Mouse (Mus musculus) lung, postnatal 0 days (tissue): ENCODE data around the gene Plekhm3. TPM values are rescaled to one million over a fixed set of nuclear protein-coding genes. Genes with fewer than 3 reads are reported as not detected.

Source experiments
- ATAC-seq: fragments of 200-750 bp; cut with Nextera tagmentation; 2 replicates; pipeline ENCODE4 v1.8.0; 2017; ENCODE audit warnings: moderate library complexity
- DNase-seq: peaks from one replicate; pipeline ENCODE4 v3.0.0-alpha.2; 2016; ENCODE audit warnings: low spot score
- H3K27ac ChIP-seq: fragments of 300-500 bp; sonication (generic); 2 replicates; pipeline ENCODE4 v1.5.1; 2014; ENCODE audit warnings: antibody characterized with exemption, mild to moderate bottlenecking, low read length, mixed read lengths
- H3K27me3 ChIP-seq: fragments of 300-500 bp; sonication (generic); replicated peaks from 2 replicates; pipeline ENCODE4 v1.6.1; 2014; ENCODE audit warnings: low read length, mixed read lengths; ENCODE audit not compliant: insufficient read depth
- H3K36me3 ChIP-seq: fragments of 300-500 bp; sonication (generic); 2 replicates; pipeline ENCODE4 v1.6.1; 2014; ENCODE audit warnings: low read length, mixed read lengths; ENCODE audit not compliant: insufficient read depth
- H3K4me1 ChIP-seq: fragments of 300-500 bp; sonication (generic); 2 replicates; pipeline ENCODE4 v1.6.1; 2014; ENCODE audit warnings: antibody characterized with exemption, low read depth, low read length, mixed read lengths; ENCODE audit not compliant: insufficient read depth
- H3K4me2 ChIP-seq: fragments of 300-500 bp; sonication (generic); replicated peaks from 2 replicates; pipeline ENCODE4 v1.6.1; 2014; ENCODE audit warnings: low read depth, mild to moderate bottlenecking, low read length, moderate library complexity, mixed read lengths
- H3K4me3 ChIP-seq: fragments of 300-500 bp; sonication (generic); 2 replicates; pipeline ENCODE4 v1.5.1; 2014; ENCODE audit warnings: low read depth, low read length
- H3K9ac ChIP-seq: fragments of 300-500 bp; sonication (generic); replicated peaks from 2 replicates; pipeline ENCODE4 v1.6.1; 2014; ENCODE audit warnings: low read depth, mild to moderate bottlenecking
- H3K9me3 ChIP-seq: fragments of 300-500 bp; sonication (generic); 2 replicates; pipeline ENCODE4 v1.6.1; 2016; ENCODE audit warnings: low read length, mixed read lengths
- CTCF ChIP-seq: IDR thresholded peaks from 2 replicates; pipeline ENCODE4 v1.5.1; 2016; ENCODE audit warnings: antibody characterized with exemption, mild to moderate bottlenecking
- EP300 ChIP-seq: IDR thresholded peaks from 2 replicates; pipeline ENCODE4 v1.6.1; 2016; ENCODE audit warnings: antibody characterized with exemption, mild to moderate bottlenecking, control low read depth
- WGBS: fragments of 180-500 bp; shearing (Covaris S2); extraction: QIAGEN DNeasy Blood & Tissue Kit; methylation state at CpG from one replicate; pipeline ENCODE4 v1.1.7; 2014; 5-methylcytosine and 5-hydroxymethylcytosine counted together
- polyA plus RNA-seq: library from polyadenylated mRNA; unstranded; fragments of >200 nt; fragmentation: Nextera tagmentation; extraction: Ambion mirVana; gene quantifications from 2 replicates; pipeline ENCODE4 v1.2.1, GENCODE M21; 2015

Plekhm3 gene
- polyA plus RNA-seq, 1 experiment from 2014 or later = 4.7 TPM

- H3K4me2 ChIP-seq = no peak overlapping the region
- 0 out of 2 replicates have a peak, but pooled peaks cover 9% of the 10 kb centered on the region for H3K36me3 ChIP-seq
- 46% methylated on average over 11 of the region's 11 CpGs for WGBS
- H3K27ac ChIP-seq = no peak overlapping the region
- peak; percentile 56 for DNase-seq
- peaks cover 2% of the 10 kb centered on the region; the same call in 1 of the 2 replicates for H3K4me1 ChIP-seq
- no peak overlapping the region for H3K9ac ChIP-seq
- TF ChIP-seq EP300 (no peak), CTCF (no peak)
- ATAC-seq = peak; percentile 33; the same call in 1 of the 2 replicates
- no peaks in the 10 kb centered on the region for H3K9me3 ChIP-seq
- no peak overlapping the region for H3K4me3 ChIP-seq
- H3K27me3 ChIP-seq = no peaks in the 10 kb centered on the region
Observed at GRCm38 (mm10) chr1:64792521-64793233, 163.9 kb downstream of the Plekhm3 start.

GRCm38 (mm10) chr1:64791826-64792225, 164.8 kb downstream of the Plekhm3 start:
- H3K36me3 ChIP-seq = 0 out of 2 replicates have a peak, but pooled peaks cover 9% of the 10 kb centered on the region
- no peak overlapping the region for H3K9ac ChIP-seq
- H3K9me3 ChIP-seq = no peaks in the 10 kb centered on the region
- DNase-seq = no peak
- peaks cover 2% of the 10 kb centered on the region; the same call in 1 of the 2 replicates for H3K4me1 ChIP-seq
- H3K4me3 ChIP-seq = no peak overlapping the region
- H3K4me2 ChIP-seq = no peak overlapping the region
- H3K27ac ChIP-seq = no peak overlapping the region
- no peak for ATAC-seq
- TF ChIP-seq EP300 (no peak), CTCF (no peak)
- WGBS = 33% methylated on average over 6 of the region's 6 CpGs
- H3K27me3 ChIP-seq = no peaks in the 10 kb centered on the region

GRCm38 (mm10) chr1:64790806-64791790, 165.5 kb downstream of the Plekhm3 start:
- Histone ChIP-seq H3K4me2 (no peak overlapping the region), H3K36me3 (0 out of 2 replicates have a peak, but pooled peaks cover 9% of the 10 kb centered on the region), H3K9ac (no peak overlapping the region), H3K27me3 (no peaks in the 10 kb centered on the region), H3K27ac (no peak overlapping the region), H3K9me3 (no peaks in the 10 kb centered on the region), H3K4me1 (peaks cover 2% of the 10 kb centered on the region; the same call in 1 of the 2 replicates), H3K4me3 (no peak overlapping the region)
- WGBS = 42% methylated on average over 9 of the region's 9 CpGs
- DNase-seq (no peak), ATAC-seq (no peak)
- TF ChIP-seq EP300 = no peak
- no peak for TF ChIP-seq CTCF

GRCm38 (mm10) chr1:64787701-64788515, 168.7 kb downstream of the Plekhm3 start:
- Histone ChIP-seq H3K4me1 (no peaks in the 10 kb centered on the region; the same call in 1 of the 2 replicates), H3K36me3 (no peaks in the 10 kb centered on the region), H3K27me3 (no peaks in the 10 kb centered on the region), H3K4me2 (no peak overlapping the region), H3K9me3 (no peaks in the 10 kb centered on the region), H3K4me3 (no peak overlapping the region), H3K9ac (no peak overlapping the region), H3K27ac (no peak overlapping the region)
- no peak for DNase-seq
- 44% methylated on average over 6 of the region's 6 CpGs for WGBS
- ATAC-seq = peak; percentile 46; the same call in 1 of the 2 replicates
- TF ChIP-seq EP300 (no peak), CTCF (no peak)

GRCm38 (mm10) chr1:64779863-64780262, 176.8 kb downstream of the Plekhm3 start:
- H3K9me3 ChIP-seq = no peaks in the 10 kb centered on the region
- H3K9ac ChIP-seq = no peak overlapping the region
- no peaks in the 10 kb centered on the region for H3K4me1 ChIP-seq
- TF ChIP-seq EP300 (no peak), CTCF (no peak)
- H3K4me3 ChIP-seq = no peak overlapping the region
- no peak for ATAC-seq
- H3K4me2 ChIP-seq = no peak overlapping the region
- no peaks in the 10 kb centered on the region for H3K27me3 ChIP-seq
- no peaks in the 10 kb centered on the region for H3K36me3 ChIP-seq
- DNase-seq = no peak
- WGBS = 84% methylated on average over 12 of the region's 12 CpGs
- no peak overlapping the region for H3K27ac ChIP-seq
